Mouse (Mus musculus) ovary, postnatal 36 days (tissue): Measurements from ENCODE around the gene Fubp3.

Source experiments
- DNase-seq: peaks from one replicate; pipeline ENCODE4 v3.0.0; 2022; ENCODE audit warnings: low spot score, mixed read lengths

The Fubp3 gene

GRCm38 (mm10) chr2:31633531-31633930, 61.1 kb downstream of the Fubp3 start:
- DNase-seq = no peak

DNA sequence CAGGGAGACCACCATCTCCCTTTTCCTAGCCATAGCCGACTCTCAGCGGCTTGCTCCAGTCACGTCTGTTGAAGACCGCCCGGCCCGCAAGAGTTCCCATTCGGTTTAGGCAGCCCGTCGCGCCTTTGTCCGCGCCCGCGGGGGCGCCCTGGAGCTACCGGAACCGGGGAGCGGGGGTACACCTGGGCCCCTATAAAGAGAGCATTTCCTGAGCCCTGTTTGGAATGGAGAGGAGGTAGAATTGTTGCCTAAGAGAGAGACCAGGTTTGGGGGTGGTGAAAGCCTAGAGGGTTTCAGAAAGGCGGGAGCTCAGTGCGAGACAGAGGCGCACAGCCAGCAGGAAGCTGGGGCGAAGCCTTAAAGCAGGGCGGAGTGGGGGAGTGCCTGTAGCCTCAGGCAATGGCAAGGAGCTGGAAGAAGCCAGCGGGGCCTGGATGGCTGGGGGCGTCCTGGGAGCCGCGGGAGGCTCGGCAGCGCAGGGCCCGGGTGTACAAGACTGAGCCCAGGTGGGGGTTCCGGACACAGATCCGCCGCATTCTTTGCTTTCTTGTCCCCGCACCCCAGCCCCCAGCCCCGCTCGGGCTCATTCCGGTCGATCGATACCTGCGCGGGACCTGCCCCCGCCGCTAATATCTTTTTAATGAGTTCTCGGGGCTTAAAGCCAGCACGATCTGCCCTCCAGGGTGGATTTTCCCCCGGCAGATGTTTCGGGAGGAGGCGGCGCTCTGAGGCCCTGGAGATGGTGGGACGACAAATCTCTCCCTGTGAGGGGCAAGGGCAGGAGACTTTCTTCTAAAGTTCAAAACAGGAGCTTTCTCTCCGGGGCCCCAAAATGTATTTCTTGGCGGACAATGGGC, 63.1 kb downstream of the Fubp3 start:
- no peak for DNase-seq

GRCm38 (mm10) chr2:31636138-31636741, 63.8 kb downstream of the Fubp3 start:
- no peak for DNase-seq

DNA sequence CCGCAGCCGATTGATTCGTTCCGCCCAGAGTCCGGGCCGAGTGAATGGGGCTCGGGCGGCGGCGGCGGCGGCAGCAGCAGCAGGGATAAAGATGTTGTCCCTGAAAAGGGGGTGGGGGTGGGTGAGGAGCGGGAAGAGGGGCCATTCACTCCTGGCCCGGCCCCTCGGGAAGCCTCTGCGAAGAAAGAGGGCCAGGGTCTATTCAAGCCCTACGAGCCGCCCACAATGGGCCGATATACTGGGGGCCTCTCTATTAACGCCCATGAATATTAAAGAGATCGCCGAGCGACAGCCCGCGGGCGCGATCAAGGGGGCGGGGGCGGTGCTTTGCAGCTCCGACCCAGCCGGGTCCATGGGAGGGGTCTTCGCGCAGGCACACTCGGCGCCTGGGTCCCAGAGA, 64.3 kb downstream of the Fubp3 start:
- DNase-seq = no peak

DNA sequence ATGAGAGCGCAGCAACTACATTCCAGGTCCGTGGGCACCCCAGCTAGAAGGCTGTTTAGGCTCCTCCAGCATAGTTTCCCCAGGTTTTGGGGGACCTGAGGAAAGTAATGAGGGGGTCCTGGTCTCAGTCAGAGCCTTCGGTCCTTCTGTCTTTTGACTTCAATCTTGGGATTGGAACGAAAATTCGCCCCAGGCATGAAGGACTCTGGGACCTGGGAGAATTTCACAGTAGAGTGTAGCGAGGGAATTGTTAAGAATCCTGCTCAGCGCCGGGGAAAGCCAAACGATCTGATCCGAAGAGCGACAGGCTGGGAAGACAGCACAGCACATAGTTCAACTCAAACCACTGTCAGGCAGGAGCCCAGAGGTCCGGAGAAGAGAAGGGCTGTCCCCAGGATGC, 64.9 kb downstream of the Fubp3 start:
- no peak for DNase-seq

DNA sequence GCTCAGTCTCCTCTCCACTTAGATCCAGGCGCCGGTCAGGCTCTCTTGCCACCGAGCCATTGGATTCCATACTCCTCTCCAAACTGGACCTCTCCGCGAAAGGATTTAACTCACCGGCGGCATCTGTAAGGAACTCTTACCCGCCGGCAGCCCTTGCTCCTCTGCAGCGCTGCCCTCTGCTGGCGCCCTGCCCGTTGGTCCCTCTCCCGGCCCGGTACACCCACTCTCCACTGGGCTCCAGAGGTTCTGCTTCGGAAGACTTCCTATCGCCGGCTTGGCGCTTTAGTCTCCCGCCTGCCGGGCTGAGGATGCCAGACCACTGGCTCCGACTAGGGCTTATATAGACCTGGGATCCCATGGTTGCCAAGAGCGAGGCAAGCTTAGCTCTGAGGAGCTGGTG, 65.4 kb downstream of the Fubp3 start:
- peak; percentile 59 for DNase-seq

- no peak for DNase-seq
Observed at GRCm38 (mm10) chr2:31638581-31639465, 66.4 kb downstream of the Fubp3 start.

DNA sequence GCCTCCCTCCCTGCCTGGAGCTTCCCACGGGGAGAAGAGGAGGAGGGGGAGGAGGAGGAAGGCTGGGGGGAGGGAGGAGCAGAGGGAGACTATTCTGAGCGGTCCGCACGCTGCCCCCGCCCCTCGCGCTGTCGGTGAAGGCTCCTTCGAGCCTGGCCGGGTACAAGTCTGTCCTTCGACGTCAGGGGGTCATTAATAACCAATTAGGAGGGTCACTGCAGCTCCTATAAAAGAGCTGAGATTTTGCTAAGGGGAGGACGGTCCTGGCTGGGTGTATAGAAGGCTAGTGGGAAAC, 67.0 kb downstream of the Fubp3 start:
- DNase-seq = no peak

DNA sequence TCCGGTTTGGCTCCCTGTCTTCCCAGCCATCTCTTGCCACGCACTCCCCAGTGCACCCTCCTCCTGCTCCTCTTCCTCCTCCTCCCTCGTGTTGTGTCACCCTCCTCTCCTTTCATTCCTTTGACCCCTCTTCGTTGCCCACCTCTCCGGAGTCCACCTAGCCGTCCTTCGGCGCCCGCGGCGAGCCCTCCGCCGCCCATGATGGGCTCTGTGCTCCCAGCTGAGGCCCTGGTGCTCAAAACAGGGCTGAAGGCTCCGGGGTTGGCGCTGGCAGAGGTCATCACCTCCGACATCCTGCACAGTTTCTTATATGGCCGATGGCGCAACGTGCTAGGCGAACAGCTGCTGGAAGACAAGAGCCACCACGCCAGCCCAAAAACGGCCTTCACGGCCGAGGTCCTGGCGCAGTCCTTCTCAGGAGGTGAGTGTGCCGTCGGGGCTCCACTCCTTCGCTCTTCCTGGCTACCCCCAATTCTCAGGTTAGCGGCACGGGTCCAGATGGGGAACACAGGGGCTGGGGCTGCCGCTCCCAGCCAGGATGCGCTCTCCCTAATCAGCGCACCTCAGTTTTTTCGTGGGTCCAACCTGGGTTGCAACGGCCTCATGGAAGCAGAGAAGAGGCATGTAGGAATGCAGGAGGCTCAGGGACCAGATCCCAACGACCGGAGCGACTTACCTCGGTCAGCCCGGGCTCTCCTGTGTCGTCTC, 67.6 kb downstream of the Fubp3 start, which contains the start of gene Prdm12:
Gene Prdm12 (plus strand): TSS at position 137 of the 708 bp plus-strand sequence.
- DNase-seq = no peak

GRCm38 (mm10) chr2:31640609-31641507, 68.4 kb downstream of the Fubp3 start:
- no peak for DNase-seq

DNA sequence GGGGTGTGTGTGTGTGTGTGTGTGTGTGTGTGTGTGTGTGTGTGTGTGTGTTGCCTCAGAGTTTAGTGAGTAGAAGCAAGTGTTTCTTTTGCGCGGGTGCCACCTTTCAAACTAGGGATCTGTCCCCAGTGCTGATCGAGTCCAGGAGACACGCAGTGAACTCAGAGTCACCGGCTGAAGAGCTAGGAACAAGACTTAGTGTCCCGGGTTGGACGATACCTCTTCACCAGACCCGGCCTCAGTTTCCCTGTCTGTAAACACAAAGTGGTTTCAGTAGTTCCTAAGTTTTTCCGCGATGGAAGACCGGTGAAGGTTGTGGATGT, 69.0 kb downstream of the Fubp3 start:
- no peak for DNase-seq

DNA sequence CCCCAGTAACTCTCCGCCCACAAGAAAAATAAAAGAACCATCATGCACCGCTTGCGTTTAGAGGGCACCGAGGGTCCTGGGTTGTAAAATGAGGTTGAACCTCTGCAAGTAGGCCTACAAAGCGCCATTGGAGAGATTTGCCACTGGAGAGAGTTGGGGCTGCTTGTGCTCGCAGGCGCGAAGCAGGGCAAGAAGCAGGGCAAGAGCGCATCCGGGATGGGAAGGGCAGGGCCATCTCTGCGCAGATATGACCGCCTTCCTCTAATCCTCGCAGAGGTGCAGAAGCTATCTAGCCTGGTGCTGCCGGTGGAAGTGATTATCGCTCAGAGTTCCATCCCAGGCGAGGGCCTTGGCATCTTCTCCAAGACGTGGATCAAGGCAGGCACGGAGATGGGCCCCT, 69.5 kb downstream of the Fubp3 start:
- DNase-seq = no peak

GRCm38 (mm10) chr2:31653971-31654853, 81.8 kb downstream of the Fubp3 start:
- no peak for DNase-seq

DNA sequence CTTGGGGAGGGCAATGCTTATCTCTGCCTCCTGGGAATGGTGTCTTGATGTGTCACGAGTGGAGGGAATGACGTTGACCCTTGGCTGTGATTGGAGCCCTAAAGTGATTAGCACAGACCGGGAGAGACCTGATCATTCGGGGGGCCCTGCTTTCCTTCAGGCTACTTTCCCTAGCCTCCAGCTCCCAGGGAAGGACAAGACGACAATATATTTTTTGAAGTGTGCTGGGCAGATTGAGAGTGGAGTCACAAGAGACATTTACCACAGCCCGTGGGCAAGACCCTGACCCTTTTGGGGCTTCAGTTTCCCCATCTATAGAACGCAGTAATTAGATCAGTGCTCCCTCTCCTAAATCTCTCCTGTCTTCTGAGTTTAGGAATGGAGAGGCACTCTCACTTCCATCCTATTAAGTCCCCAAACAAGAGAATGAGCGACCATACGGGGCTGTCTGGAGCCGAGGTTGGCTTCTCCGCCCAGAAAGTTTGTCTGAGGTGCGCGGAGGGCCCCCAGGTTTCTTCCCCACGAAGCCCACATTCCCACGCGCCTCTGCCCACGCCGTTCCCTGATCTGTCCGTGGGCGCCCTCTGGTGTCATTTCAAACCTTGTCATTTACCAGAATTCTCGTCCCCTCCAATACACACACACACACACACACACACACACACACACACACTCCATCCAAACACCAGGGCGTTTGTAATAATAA, 82.6 kb downstream of the Fubp3 start:
- DNase-seq = peak; percentile 36

GRCm38 (mm10) chr2:31656374-31656773, 83.9 kb downstream of the Fubp3 start:
- DNase-seq = no peak

GRCm38 (mm10) chr2:31662939-31663803, 90.7 kb downstream of the Fubp3 start:
- no peak for DNase-seq

- no peak for DNase-seq
Observed at GRCm38 (mm10) chr2:31663804-31664180, 91.3 kb downstream of the Fubp3 start.
